Mouse (Mus musculus) stomach, embryonic 15.5 days (tissue): Measurements from ENCODE around the gene Pglyrp1. TPM values are rescaled to one million over a fixed set of nuclear protein-coding genes. Genes with fewer than 3 reads are reported as not detected.
"Not testable (repeated sequence)": the region's sequence is repeated elsewhere in the genome, so short reads cannot be mapped to it uniquely, and the experiment has no call there.

Source experiments
- ATAC-seq: fragments of 200-750 bp; cut with Nextera tagmentation; 2 replicates; pipeline ENCODE4 v1.8.0; 2017; ENCODE audit warnings: low read depth, moderate number of reproducible peaks, moderate TSS enrichment; ENCODE audit not compliant: insufficient read depth, low FRiP score
- H3K27ac ChIP-seq: fragments of 300-500 bp; sonication (generic); 2 replicates; pipeline ENCODE4 v1.5.1; 2015; ENCODE audit warnings: mild to moderate bottlenecking, inconsistent platforms
- H3K27me3 ChIP-seq: fragments of 300-500 bp; sonication (generic); replicated peaks from 2 replicates; pipeline ENCODE4 v1.6.1; 2015; ENCODE audit warnings: inconsistent platforms
- H3K36me3 ChIP-seq: fragments of 300-500 bp; sonication (generic); 2 replicates; pipeline ENCODE4 v1.6.1; 2015; ENCODE audit warnings: inconsistent platforms
- H3K4me1 ChIP-seq: fragments of 300-500 bp; sonication (generic); 2 replicates; pipeline ENCODE4 v1.6.1; 2015; ENCODE audit warnings: inconsistent platforms
- H3K4me2 ChIP-seq: fragments of 300-500 bp; sonication (generic); 2 replicates; pipeline ENCODE4 v1.6.1; 2015; ENCODE audit warnings: mild to moderate bottlenecking, inconsistent platforms
- H3K4me3 ChIP-seq: fragments of 300-500 bp; sonication (generic); replicated peaks from 2 replicates; pipeline ENCODE4 v1.5.1; 2015; ENCODE audit warnings: inconsistent platforms
- H3K9ac ChIP-seq: fragments of 300-500 bp; sonication (generic); 2 replicates; pipeline ENCODE4 v1.6.1; 2015; ENCODE audit warnings: inconsistent platforms
- H3K9me3 ChIP-seq: fragments of 300-500 bp; sonication (generic); 2 replicates; pipeline ENCODE4 v1.6.1; 2016; ENCODE audit warnings: inconsistent platforms
- WGBS: fragments of 180-500 bp; shearing (Covaris S2); methylation state at CpG from one replicate; pipeline ENCODE4 v1.1.7; 2015; 5-methylcytosine and 5-hydroxymethylcytosine counted together
- polyA plus RNA-seq: library from polyadenylated mRNA; unstranded; fragments of >200 nt; fragmentation: Nextera tagmentation; extraction: Ambion mirVana; gene quantifications from 2 replicates; pipeline ENCODE4 v1.2.1, GENCODE M21; 2015

Gene Pglyrp1
- polyA plus RNA-seq: 58.2 and 79.2 TPM in 2 replicates

- not testable (repeated sequence) for H3K27me3 ChIP-seq, H3K36me3 ChIP-seq, H3K4me2 ChIP-seq, H3K9ac ChIP-seq, H3K4me1 ChIP-seq, H3K4me3 ChIP-seq, H3K27ac ChIP-seq, ATAC-seq, H3K9me3 ChIP-seq
- 85% methylated on average over 1 of the region's 8 CpGs for WGBS
Measured at GRCm38 (mm10) chr7:18871031-18871430, at the start of gene Pglyrp1. Gene Pglyrp1, plus strand, starts transcription at chr7:18871331.

GRCm38 (mm10) chr7:18821507-18821906, 49.6 kb upstream of the Pglyrp1 start, which contains the start of gene Psg17:
Gene Psg17, minus strand, starts transcription at chr7:18821607.
- Histone ChIP-seq H3K27me3 (no peaks in the 10 kb centered on the region), H3K4me3 (no peak within 1 kb of the TSS), H3K9me3 (no peaks in the 10 kb centered on the region), H3K27ac (no peak within 1 kb of the TSS), H3K4me1 (no peaks in the 10 kb centered on the region), H3K9ac (no peak within 1 kb of the TSS), H3K36me3 (no peaks in the 10 kb centered on the region), H3K4me2 (no peak within 1 kb of the TSS)
- WGBS: 59% methylated on average over 3 of the region's 3 CpGs
- ATAC-seq: no peak

GRCm38 (mm10) chr7:18827792-18828546, 43.2 kb upstream of the Pglyrp1 start:
- Histone ChIP-seq H3K4me3 (no peak overlapping the region), H3K4me1 (peaks cover 4% of the 10 kb centered on the region; the same call in 1 of the 2 replicates), H3K4me2 (0 out of 2 replicates have a peak overlapping the region, but pooled peaks have one; percentile 10), H3K9me3 (no peaks in the 10 kb centered on the region), H3K36me3 (no peaks in the 10 kb centered on the region), H3K27ac (no peak overlapping the region), H3K9ac (no peak overlapping the region), H3K27me3 (no peaks in the 10 kb centered on the region)
- 57% methylated on average over 26 of the region's 26 CpGs for WGBS
- peak; percentile 42; the same call in 1 of the 2 replicates for ATAC-seq

GRCm38 (mm10) chr7:18828592-18828991, 42.5 kb upstream of the Pglyrp1 start:
- H3K36me3 ChIP-seq: no peaks in the 10 kb centered on the region
- no peak overlapping the region for H3K27ac ChIP-seq
- H3K4me2 ChIP-seq: no peak overlapping the region
- H3K9me3 ChIP-seq: no peaks in the 10 kb centered on the region
- H3K27me3 ChIP-seq: no peaks in the 10 kb centered on the region
- WGBS: 62% methylated on average over 9 of the region's 9 CpGs
- no peak for ATAC-seq
- H3K4me1 ChIP-seq: peaks cover 4% of the 10 kb centered on the region; the same call in 1 of the 2 replicates
- no peak overlapping the region for H3K4me3 ChIP-seq
- H3K9ac ChIP-seq: no peak overlapping the region

- H3K9me3 ChIP-seq: no peaks in the 10 kb centered on the region
- no peak overlapping the region for H3K4me2 ChIP-seq
- no peak overlapping the region for H3K27ac ChIP-seq
- H3K9ac ChIP-seq: no peak overlapping the region
- peaks cover 4% of the 10 kb centered on the region; the same call in 1 of the 2 replicates for H3K4me1 ChIP-seq
- no peak for ATAC-seq
- no peaks in the 10 kb centered on the region for H3K27me3 ChIP-seq
- WGBS: 73% methylated on average over 7 of the region's 7 CpGs
- no peak overlapping the region for H3K4me3 ChIP-seq
- H3K36me3 ChIP-seq: no peaks in the 10 kb centered on the region
Measured at GRCm38 (mm10) chr7:18829545-18829944, 41.6 kb upstream of the Pglyrp1 start.

GRCm38 (mm10) chr7:18832298-18832697, 38.8 kb upstream of the Pglyrp1 start:
- no peak for ATAC-seq
- no peaks in the 10 kb centered on the region for H3K27me3 ChIP-seq
- H3K9ac ChIP-seq: no peak overlapping the region
- no peaks in the 10 kb centered on the region for H3K36me3 ChIP-seq
- H3K4me1 ChIP-seq: peaks cover 4% of the 10 kb centered on the region; the same call in 1 of the 2 replicates
- no peak overlapping the region for H3K4me2 ChIP-seq
- no peaks in the 10 kb centered on the region for H3K9me3 ChIP-seq
- no peak overlapping the region for H3K4me3 ChIP-seq
- no peak overlapping the region for H3K27ac ChIP-seq
- 43% methylated on average over 13 of the region's 13 CpGs for WGBS

- peak within 1 kb of the TSS; percentile 44 for H3K4me3 ChIP-seq
- peak within 1 kb of the TSS; percentile 35; the same call in 1 of the 2 replicates for H3K9ac ChIP-seq
- peak within 1 kb of the TSS; percentile 95 for H3K27ac ChIP-seq
- no peaks in the 10 kb centered on the region for H3K9me3 ChIP-seq
- no peaks in the 10 kb centered on the region for H3K27me3 ChIP-seq
- ATAC-seq: peak; percentile 41; the same call in 1 of the 2 replicates
- H3K36me3 ChIP-seq: no peaks in the 10 kb centered on the region
- H3K4me1 ChIP-seq: peaks cover 9% of the 10 kb centered on the region; the same call in 1 of the 2 replicates
- peak within 1 kb of the TSS; percentile 56 for H3K4me2 ChIP-seq
- 8% methylated on average over 3 of the region's 3 CpGs for WGBS
Measured at GRCm38 (mm10) chr7:18839865-18840264, 31.3 kb upstream of the Pglyrp1 start, which contains the start of gene Mill2. Gene Mill2, plus strand, starts transcription at chr7:18839966.

GRCm38 (mm10) chr7:18840386-18841173, 30.6 kb upstream of the Pglyrp1 start:
- H3K36me3 ChIP-seq: no peaks in the 10 kb centered on the region
- WGBS: 4% methylated on average over 16 of the region's 17 CpGs

GRCm38 (mm10) chr7:18841174-18841567, 30.0 kb upstream of the Pglyrp1 start:
- Histone ChIP-seq H3K4me3 (peak overlapping the region; percentile 34), H3K4me2 (peak overlapping the region; percentile 56), H3K27me3 (no peaks in the 10 kb centered on the region), H3K9me3 (no peaks in the 10 kb centered on the region), H3K9ac (no peak overlapping the region), H3K27ac (peak overlapping the region; percentile 84), H3K36me3 (no peaks in the 10 kb centered on the region), H3K4me1 (peaks cover 9% of the 10 kb centered on the region; the same call in 1 of the 2 replicates)
- WGBS: 71% methylated on average over 1 of the region's 1 CpGs
- no peak for ATAC-seq

More at GRCm38 (mm10) chr7:18840386-18841173, 30.6 kb upstream of the Pglyrp1 start:
- Histone ChIP-seq H3K9ac (peak overlapping the region; percentile 35; the same call in 1 of the 2 replicates), H3K4me2 (peak overlapping the region; percentile 56), H3K4me1 (peaks cover 9% of the 10 kb centered on the region; the same call in 1 of the 2 replicates), H3K4me3 (peak overlapping the region; percentile 44), H3K27me3 (no peaks in the 10 kb centered on the region), H3K9me3 (no peaks in the 10 kb centered on the region), H3K27ac (peak overlapping the region; percentile 95)
- peak; percentile 87 for ATAC-seq

GRCm38 (mm10) chr7:18844811-18845210, 26.3 kb upstream of the Pglyrp1 start:
- WGBS: 37% methylated on average over 5 of the region's 5 CpGs
- H3K27ac ChIP-seq: no peak overlapping the region
- no peak overlapping the region for H3K9ac ChIP-seq
- no peak overlapping the region for H3K4me3 ChIP-seq
- H3K4me2 ChIP-seq: no peak overlapping the region
- no peak for ATAC-seq
- H3K36me3 ChIP-seq: no peaks in the 10 kb centered on the region
- H3K9me3 ChIP-seq: no peaks in the 10 kb centered on the region
- H3K27me3 ChIP-seq: no peaks in the 10 kb centered on the region
- peaks cover 9% of the 10 kb centered on the region; the same call in 1 of the 2 replicates for H3K4me1 ChIP-seq

GRCm38 (mm10) chr7:18848395-18848794, 22.7 kb upstream of the Pglyrp1 start:
- 76% methylated on average over 1 of the region's 1 CpGs for WGBS
- no peak overlapping the region for H3K9ac ChIP-seq
- no peaks in the 10 kb centered on the region for H3K9me3 ChIP-seq
- no peak overlapping the region for H3K4me2 ChIP-seq
- no peaks in the 10 kb centered on the region for H3K27me3 ChIP-seq
- H3K4me3 ChIP-seq: no peak overlapping the region
- H3K27ac ChIP-seq: no peak overlapping the region
- no peaks in the 10 kb centered on the region for H3K36me3 ChIP-seq
- peak; percentile 35; the same call in 1 of the 2 replicates for ATAC-seq
- H3K4me1 ChIP-seq: peaks cover 4% of the 10 kb centered on the region; the same call in 1 of the 2 replicates
